In genomic region chr5:100909691-100910090, GRCm38 (mm10) we compare ENCODE assay signal across 18 mouse cellular contexts.
DNase-seq lines count a peak whose midpoint lies in the region; ATAC-seq lines count a peak whose summit lies in the region.
"Had no signal": no experiment of that assay in that cellular context is flagged by ENCODE, and none has a peak within 500 bp of the region (broad histone marks: within the 10 kb centered on the region; RNA-seq: fewer than 3 reads in every experiment).

No protein-coding gene starts in this region.

- peak; percentile 15 to 22 for DNase-seq in left cerebral cortex, adult 8-10 months (ENCODE audit: low spot score in 2 of 2)
- DNase-seq in left cerebral cortex, postnatal 10 days (ENCODE audit: extremely low spot score in 1 of 2, low spot score in 2 of 2): no peak
- peak; percentile 58 for DNase-seq in heart, adult 8-10 months (ENCODE audit: low spot score)
- DNase-seq in skeletal muscle tissue, adult 2 months (ENCODE audit: low read depth, low spot score): peak; percentile 41
- DNase-seq in urinary bladder, adult 2 months (ENCODE audit: low spot score): no peak
- DNase-seq: cerebellum, postnatal 25 days; forebrain, postnatal 0 days; liver; lung, adult 18-20 months; lung, postnatal 4 days; thymus, adult 18-20 months had no signal

- H3K36me3 ChIP-seq in heart, embryonic 15.5 days: no peaks in the 10 kb centered on the region
- H3K36me3 ChIP-seq in midbrain, embryonic 15.5 days (replicated peaks): no peaks in the 10 kb centered on the region
- H3K36me3 ChIP-seq: embryonic facial prominence, embryonic 10.5 days had no signal

- H3K4me2 ChIP-seq in heart, embryonic 15.5 days: 0 out of 2 replicates have a peak overlapping the region, but pooled peaks have one; percentile 18
- H3K4me2 ChIP-seq in midbrain, embryonic 15.5 days: no peak overlapping the region
- H3K4me2 ChIP-seq: midbrain, embryonic 11.5 days had no signal

- peaks cover 15% of the 10 kb centered on the region for H3K4me1 ChIP-seq in heart, embryonic 15.5 days (replicated peaks)
- no peaks in the 10 kb centered on the region for H3K4me1 ChIP-seq in midbrain, embryonic 15.5 days
- H3K4me1 ChIP-seq: embryonic facial prominence, embryonic 10.5 days had no signal

- peak; percentile 72; the same call in 1 of the 2 replicates for ATAC-seq in heart, embryonic 15.5 days (replicated peaks; ENCODE audit: insufficient number of reproducible peaks, insufficient read depth, low FRiP score, low read depth)
- ATAC-seq in midbrain, embryonic 15.5 days (replicated peaks): no peak
- ATAC-seq: forebrain, postnatal 0 days had no signal

- 46% methylated on average over 11 of the region's 11 CpGs for WGBS in heart, embryonic 15.5 days
- 88% methylated on average over 11 of the region's 11 CpGs for WGBS in midbrain, embryonic 15.5 days

- H3K27ac ChIP-seq in heart, embryonic 15.5 days: peak overlapping the region; percentile 82
- no peak overlapping the region for H3K27ac ChIP-seq in midbrain, embryonic 15.5 days
- H3K27ac ChIP-seq: embryonic facial prominence, embryonic 10.5 days; left cerebral cortex, adult 2 months had no signal

- intact Hi-C loops in left cerebral cortex, postnatal 10 days (cut with DNase I): loop anchor here (5.0 kb wide), 1 partner anchor 232 kb away; the partner anchor contains the start of gene Coq2

- H3K9me3 ChIP-seq in heart, embryonic 15.5 days (replicated peaks): no peaks in the 10 kb centered on the region
- H3K9me3 ChIP-seq in midbrain, embryonic 15.5 days: no peaks in the 10 kb centered on the region
- H3K9me3 ChIP-seq: embryonic facial prominence, embryonic 10.5 days had no signal

- H3K4me3 ChIP-seq in heart, embryonic 15.5 days: no peak overlapping the region
- no peak overlapping the region for H3K4me3 ChIP-seq in midbrain, embryonic 15.5 days
- H3K4me3 ChIP-seq: embryonic facial prominence, embryonic 10.5 days; erythroblast, embryonic 14.5 days; left cerebral cortex, adult 2 months; myocyte had no signal

- H3K9ac ChIP-seq in heart, embryonic 15.5 days: no peak overlapping the region
- no peak overlapping the region for H3K9ac ChIP-seq in midbrain, embryonic 15.5 days
- H3K9ac ChIP-seq: forebrain, postnatal 0 days had no signal

- no peaks in the 10 kb centered on the region for H3K27me3 ChIP-seq in heart, embryonic 15.5 days
- H3K27me3 ChIP-seq in midbrain, embryonic 15.5 days (replicated peaks): no peaks in the 10 kb centered on the region

Comparison
In these comparisons a context has a peak if more than half of its experiments do, and no peak if none do; other contexts are left out.
1. DNase-seq: peak in left cerebral cortex, adult 8-10 months (2 of 2), heart, adult 8-10 months (single experiment) and skeletal muscle tissue, adult 2 months (single experiment); none in left cerebral cortex, postnatal 10 days (0 of 2) and urinary bladder, adult 2 months (single experiment).